Mouse (Mus musculus) thymus, postnatal 0 days (tissue): ENCODE data around the gene Lrrn2. TPM values are rescaled to one million over a fixed set of nuclear protein-coding genes. Genes with fewer than 3 reads are reported as not detected.

Experiments used
- DNase-seq: peaks from one replicate; pipeline ENCODE4 v3.0.0-alpha.2; 2015; ENCODE audit warnings: low spot score
- polyA plus RNA-seq: library from polyadenylated mRNA; unstranded; fragments of >200 nt; fragmentation: Nextera tagmentation; extraction: Ambion mirVana; gene quantifications from 2 replicates; pipeline ENCODE4 v1.2.1, GENCODE M21; 2015

The Lrrn2 gene
- polyA plus RNA-seq, 1 experiment from 2014 or later, result 0.16 TPM

- no peak for DNase-seq
Observed at GRCm38 (mm10) chr1:132881836-132882235, 1.8 kb downstream of the Lrrn2 start.

GRCm38 (mm10) chr1:132885701-132886100 lies 5.6 kb downstream of the Lrrn2 start:
- DNase-seq, result no peak

DNA sequence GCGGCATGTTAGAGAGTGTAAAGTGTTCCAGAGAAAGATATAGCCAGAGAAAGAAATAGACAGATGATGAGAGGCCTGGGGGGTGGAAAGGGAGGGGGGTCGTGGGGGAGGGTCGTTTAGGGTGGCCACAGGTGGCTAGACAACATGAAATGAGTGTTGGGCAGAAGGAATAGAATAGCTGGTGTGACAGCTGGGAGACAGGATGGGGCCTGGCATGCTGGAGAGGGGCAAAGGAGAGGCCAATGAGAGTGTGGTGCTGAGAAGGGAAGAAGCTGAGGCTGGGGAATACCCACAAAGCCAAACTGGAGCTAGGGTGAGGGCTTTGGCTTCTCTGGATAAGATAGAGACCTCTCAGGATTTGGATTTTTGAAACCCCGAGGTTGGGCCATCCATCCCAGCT lies 6.6 kb downstream of the Lrrn2 start:
- DNase-seq, result no peak

DNA sequence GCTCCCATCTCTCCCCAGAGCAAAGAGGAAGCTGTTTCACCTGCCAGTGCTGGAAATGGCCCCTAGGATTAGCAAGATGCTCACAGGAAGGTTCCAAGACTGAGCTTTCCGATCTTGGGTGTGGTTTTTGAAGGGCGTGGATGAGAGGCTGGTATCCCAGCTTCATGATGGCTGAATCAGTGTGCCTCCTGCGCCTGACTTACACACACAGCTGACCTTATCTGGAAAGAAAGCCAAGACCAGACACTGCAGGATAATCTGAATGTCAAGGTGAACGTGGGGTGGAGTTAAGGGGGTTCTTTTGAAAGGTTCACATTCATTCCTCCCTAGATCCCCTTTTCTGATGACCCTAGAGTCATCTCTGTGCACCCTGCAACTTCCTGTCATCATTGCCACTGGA lies 8.7 kb downstream of the Lrrn2 start:
- DNase-seq, result no peak

DNA sequence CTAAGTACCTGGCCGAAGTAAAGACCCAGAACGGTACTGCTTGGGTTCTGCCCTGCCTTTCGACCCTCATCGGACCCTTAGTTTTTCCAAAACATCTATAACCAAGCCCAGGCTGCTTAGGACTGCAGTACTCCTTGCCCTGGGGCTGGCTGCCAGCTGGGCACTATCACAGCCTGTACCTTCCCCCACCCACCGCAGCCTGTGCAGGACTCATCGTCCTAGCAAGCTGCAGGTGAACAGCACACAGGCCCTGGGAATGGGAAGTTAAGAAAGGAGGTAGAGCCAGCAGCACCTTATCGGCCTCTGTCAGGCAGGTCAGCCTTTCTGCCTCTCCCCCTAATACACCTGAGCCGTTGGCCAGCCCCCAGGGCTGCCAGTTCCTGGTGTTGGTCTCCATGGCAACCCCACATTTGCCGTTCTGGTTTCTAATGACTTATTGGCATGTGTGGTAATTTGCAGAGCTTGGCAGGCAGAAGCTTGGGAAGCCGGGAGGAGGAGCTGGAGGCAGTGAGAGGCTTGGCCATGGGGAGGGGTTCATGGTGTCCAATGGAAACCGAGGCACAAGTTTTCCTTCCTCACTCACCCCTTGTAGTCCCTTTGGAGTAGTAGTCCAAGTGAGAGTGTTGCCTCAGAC lies 10.2 kb downstream of the Lrrn2 start:
- DNase-seq, result no peak

GRCm38 (mm10) chr1:132892065-132892464 lies 12.0 kb downstream of the Lrrn2 start:
- DNase-seq, result no peak

GRCm38 (mm10) chr1:132893311-132894077 lies 13.4 kb downstream of the Lrrn2 start:
- no peak for DNase-seq

DNA sequence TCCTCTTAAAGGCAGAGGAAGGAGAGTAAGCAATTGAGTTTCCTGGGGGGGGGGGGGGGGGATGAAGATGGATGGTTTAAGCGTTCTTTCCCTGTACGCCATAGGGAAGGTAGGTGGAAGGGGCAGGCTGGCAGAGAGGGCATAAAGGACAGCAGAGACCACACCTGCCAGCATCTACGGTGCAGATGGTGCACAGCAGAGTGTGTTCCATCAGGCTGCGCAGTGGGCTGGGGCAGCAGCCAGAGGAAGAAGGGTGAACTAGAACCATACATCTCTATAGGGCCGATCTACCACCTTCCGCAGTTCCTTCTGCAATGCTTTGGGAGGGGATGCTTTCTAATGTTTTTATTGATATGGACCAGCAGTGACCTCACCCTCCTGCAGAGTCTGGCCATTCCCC lies 19.0 kb downstream of the Lrrn2 start:
- no peak for DNase-seq

GRCm38 (mm10) chr1:132899626-132900025 lies 19.6 kb downstream of the Lrrn2 start:
- DNase-seq, result no peak

GRCm38 (mm10) chr1:132900945-132901344 lies 20.9 kb downstream of the Lrrn2 start:
- no peak for DNase-seq

DNA sequence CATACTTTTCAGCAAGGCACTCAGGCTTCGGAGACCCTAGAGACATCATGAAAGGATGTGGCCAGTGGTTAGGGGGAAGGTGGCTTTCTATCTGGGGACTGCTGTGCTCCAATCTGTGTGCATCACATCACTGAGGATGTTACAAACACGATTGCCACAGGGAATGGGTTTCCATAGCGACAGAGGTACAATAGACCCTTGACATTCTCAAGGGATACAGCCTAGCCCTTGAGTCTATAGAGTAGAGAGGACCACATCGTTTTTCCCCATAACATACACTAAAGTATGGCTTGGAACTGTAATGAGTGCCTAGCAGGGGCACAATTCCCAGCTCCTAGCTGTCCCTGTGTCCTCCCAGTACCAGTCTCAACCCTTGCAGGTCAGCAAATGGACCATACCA lies 23.4 kb downstream of the Lrrn2 start:
- no peak for DNase-seq

- no peak for DNase-seq
Observed at GRCm38 (mm10) chr1:132909090-132909489, 29.0 kb downstream of the Lrrn2 start.

DNA sequence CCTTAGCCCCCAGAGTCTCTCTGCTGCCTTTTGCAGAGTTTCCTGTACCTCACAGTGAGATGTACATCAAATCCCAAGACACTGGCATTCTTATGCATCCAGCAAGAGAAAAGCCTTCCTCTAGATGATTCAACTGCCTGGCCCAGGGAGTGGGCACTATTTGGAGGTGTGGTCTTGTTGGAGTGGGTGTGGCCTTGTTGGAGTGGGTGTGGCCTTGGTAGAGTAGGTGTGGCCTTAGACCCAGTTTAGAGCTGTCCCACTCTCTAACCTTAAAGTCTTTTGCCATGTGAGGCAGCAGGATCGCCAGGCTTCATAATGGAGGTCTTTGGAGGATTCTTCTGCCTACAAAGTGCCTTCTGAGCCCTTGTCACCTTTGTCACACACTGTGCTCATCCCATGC lies 29.9 kb downstream of the Lrrn2 start:
- DNase-seq, result no peak

DNA sequence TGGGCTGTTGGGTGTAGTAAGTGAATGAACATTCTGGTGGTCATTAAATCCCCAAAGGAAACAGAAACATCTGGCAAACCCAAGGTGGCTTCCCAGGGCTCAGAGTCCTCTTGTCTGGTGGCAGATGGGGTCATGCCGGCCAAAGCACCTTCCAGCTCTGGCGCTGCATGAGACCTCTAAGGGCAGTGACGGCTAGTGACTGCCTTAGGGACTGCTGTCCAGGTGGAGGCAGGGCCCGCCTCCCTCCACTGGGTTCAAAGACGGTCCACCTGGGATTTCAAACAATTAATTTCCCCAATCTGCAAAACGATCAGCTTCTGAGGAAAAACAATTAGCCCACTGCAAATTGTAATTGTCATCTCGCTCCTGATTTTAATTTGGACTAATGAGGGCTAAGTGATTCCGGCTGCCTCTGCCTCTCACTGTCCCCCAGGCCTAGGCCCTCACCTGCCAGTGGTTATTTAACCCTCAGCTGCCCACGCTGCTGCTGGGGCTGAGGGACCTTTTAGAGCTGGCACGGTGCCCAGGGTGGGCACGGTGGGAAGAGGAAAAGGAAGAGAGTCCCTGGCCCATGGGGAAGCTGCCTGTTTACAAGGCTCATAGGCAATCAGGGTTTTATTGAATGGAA lies 30.5 kb downstream of the Lrrn2 start:
- no peak for DNase-seq

- no peak for DNase-seq
Observed at GRCm38 (mm10) chr1:132915849-132916493, 35.9 kb downstream of the Lrrn2 start.

DNA sequence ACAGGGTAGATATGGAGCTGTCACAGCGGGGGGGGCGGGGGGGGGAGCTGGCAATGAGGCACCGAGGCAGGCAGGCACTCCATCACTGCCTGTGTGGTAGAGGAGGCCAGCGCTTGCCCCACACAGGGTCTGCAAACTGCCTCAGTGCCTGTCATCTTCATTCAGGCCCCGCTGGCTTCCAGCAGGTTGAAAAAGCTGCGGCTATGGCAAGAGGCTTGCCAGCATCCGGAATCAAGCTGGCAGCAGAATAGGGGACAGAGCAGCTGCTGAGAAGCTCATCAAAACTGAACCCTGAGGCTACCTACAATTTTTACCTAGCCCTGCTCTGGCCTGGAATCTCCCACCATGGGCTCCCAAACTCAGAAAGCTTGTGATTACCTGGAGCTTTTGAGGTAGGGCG lies 37.5 kb downstream of the Lrrn2 start:
- no peak for DNase-seq

DNA sequence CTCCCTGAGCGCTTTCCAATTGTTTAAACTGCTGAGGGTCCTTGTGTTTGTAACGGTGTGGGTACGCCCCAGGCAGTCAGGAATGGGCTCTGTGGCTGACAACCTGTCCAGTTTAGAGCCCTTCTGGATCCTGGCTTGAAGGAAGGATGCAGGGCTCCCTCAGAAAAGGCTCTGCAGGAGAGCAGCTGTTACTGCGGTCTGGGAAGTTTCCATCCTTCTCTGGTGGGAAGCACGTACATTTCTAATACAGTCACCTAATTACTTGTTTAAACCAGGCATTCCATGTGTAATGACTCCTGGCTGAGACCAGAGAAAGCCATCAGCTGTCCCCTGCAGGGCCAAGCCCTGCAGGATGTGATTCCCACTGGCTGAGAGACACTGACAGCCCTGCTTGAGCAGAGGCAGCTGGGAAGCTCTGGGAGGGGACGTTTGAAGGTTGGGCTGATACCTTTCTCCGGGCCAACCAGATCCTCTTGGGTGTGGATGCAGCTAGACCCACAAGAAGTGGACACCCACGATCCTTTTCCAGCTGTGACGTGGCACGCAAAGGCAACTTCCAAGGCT lies 38.1 kb downstream of the Lrrn2 start:
- no peak for DNase-seq

GRCm38 (mm10) chr1:132919258-132919657 lies 39.2 kb downstream of the Lrrn2 start:
- no peak for DNase-seq

DNA sequence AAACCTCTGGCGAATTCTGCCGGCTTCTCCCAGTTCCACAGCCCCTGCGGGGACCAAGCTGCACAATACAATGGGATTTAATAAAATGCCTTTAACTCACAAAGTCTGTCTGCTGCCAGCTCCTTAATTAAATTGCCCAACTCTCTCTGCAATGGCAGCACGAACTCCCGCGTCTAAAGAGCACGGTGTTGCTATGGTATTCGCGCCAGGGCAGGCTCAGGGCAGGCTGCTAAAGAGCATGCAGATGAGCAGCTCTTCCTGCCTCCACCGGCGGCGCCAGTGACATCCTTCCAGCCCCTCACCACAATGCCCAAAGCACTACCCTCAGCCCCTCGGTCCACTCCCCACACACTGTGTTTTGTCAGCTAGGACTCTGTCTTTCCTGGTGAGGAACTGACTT lies 41.0 kb downstream of the Lrrn2 start:
- no peak for DNase-seq

- DNase-seq, result no peak
Observed at GRCm38 (mm10) chr1:132922257-132922656, 42.2 kb downstream of the Lrrn2 start.

GRCm38 (mm10) chr1:132925270-132925669 lies 45.2 kb downstream of the Lrrn2 start:
- DNase-seq, result no peak
